Mouse (Mus musculus): ENCODE measurements around the gene Gna12.

The Gna12 gene

GRCm38 (mm10) chr5:140753223-140753622 is 77.0 kb downstream of the Gna12 start:
- no peak for DNase-seq (ENCODE audit: low read depth, low spot score)

GRCm38 (mm10) chr5:140752639-140753038 is 77.6 kb downstream of the Gna12 start:
- no peak for DNase-seq (ENCODE audit: low read depth, low spot score)

- no peak for DNase-seq (ENCODE audit: low read depth, low spot score)
These were observed 78.2 kb downstream of the Gna12 start for GRCm38 (mm10) chr5:140752041-140752440.

- DNase-seq (ENCODE audit: low read depth, low spot score) = no peak
These were observed 79.3 kb downstream of the Gna12 start for GRCm38 (mm10) chr5:140750925-140751324.

- peak; percentile 70 for DNase-seq (ENCODE audit: low read depth, low spot score)
These were observed 81.0 kb downstream of the Gna12 start for GRCm38 (mm10) chr5:140749062-140749875.

- DNase-seq (ENCODE audit: low read depth, low spot score) = peak; percentile 33
These were observed 81.8 kb downstream of the Gna12 start for GRCm38 (mm10) chr5:140748425-140748824.

- no peak for DNase-seq (ENCODE audit: low read depth, low spot score)
These were observed 86.5 kb downstream of the Gna12 start for GRCm38 (mm10) chr5:140743706-140744131.

- no peak for DNase-seq (ENCODE audit: low read depth, low spot score)
These were observed 88.4 kb downstream of the Gna12 start for GRCm38 (mm10) chr5:140741877-140742276.

GRCm38 (mm10) chr5:140741040-140741439 is 89.2 kb downstream of the Gna12 start:
- no peak for DNase-seq (ENCODE audit: low read depth, low spot score)

- DNase-seq (ENCODE audit: low read depth, low spot score) = no peak
These were observed 90.4 kb downstream of the Gna12 start for GRCm38 (mm10) chr5:140739813-140740212.

GRCm38 (mm10) chr5:140736166-140736565 is 94.1 kb downstream of the Gna12 start:
- no peak for DNase-seq (ENCODE audit: low read depth, low spot score)

- DNase-seq (ENCODE audit: low read depth, low spot score) = no peak
These were observed 94.9 kb downstream of the Gna12 start for GRCm38 (mm10) chr5:140735297-140735696.

GRCm38 (mm10) chr5:140733336-140733735 is 96.9 kb downstream of the Gna12 start:
- DNase-seq (ENCODE audit: low read depth, low spot score) = no peak

- DNase-seq (ENCODE audit: low read depth, low spot score) = no peak
These were observed 98.0 kb downstream of the Gna12 start for GRCm38 (mm10) chr5:140732195-140732594.

- DNase-seq (ENCODE audit: low read depth, low spot score) = no peak
These were observed 99.0 kb downstream of the Gna12 start for GRCm38 (mm10) chr5:140731040-140731797.

- no peak for DNase-seq (ENCODE audit: low read depth, low spot score)
These were observed 103.1 kb downstream of the Gna12 start for GRCm38 (mm10) chr5:140726946-140727740.

GRCm38 (mm10) chr5:140726062-140726839 is 104.0 kb downstream of the Gna12 start:
- no peak for DNase-seq (ENCODE audit: low read depth, low spot score)

- DNase-seq (ENCODE audit: low read depth, low spot score) = no peak
These were observed 106.4 kb downstream of the Gna12 start, which contains the start of gene Amz1 for GRCm38 (mm10) chr5:140723822-140724221. Gene Amz1 (plus strand): TSS chr5:140724127.

- DNase-seq (ENCODE audit: low read depth, low spot score) = no peak
These were observed 108.1 kb downstream of the Gna12 start for GRCm38 (mm10) chr5:140722121-140722520.

- no peak for DNase-seq (ENCODE audit: low read depth, low spot score)
These were observed 109.5 kb downstream of the Gna12 start for GRCm38 (mm10) chr5:140720773-140721172.

GRCm38 (mm10) chr5:140711040-140711439 is 119.2 kb downstream of the Gna12 start:
- no peak for DNase-seq (ENCODE audit: low read depth, low spot score)

Data from skeletal muscle tissue, adult 2 months (tissue).